22 mouse cellular contexts compared by ENCODE assay signal in the genomic region with DNA sequence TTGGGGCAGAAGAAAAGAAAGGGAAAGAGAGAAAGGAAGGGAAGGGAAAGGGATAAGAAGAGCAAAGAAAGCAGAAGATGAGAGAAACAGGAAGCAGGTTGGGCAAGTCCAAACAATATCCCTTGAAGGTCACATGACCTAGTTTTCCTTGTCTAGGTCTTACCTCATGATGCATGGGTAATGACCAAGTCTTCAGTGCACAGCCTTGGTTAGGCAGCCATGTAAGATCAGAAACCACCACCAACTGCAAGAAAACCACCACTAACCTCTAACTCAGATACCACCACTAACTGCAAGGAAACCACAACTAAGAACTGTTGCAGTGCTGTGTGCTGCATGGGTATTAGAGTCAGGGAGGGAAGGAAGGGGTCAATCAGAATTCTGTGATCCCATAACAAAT.
"Had no signal": no experiment of that assay in that cellular context is flagged by ENCODE, and none has a peak within 500 bp of the region (broad histone marks: within the 10 kb centered on the region; RNA-seq: fewer than 3 reads in every experiment).

No protein-coding gene starts in this region.

- H3K27ac ChIP-seq: kidney, postnatal 0 days; limb, embryonic 10.5 days; limb, embryonic 13.5 days; liver, embryonic 12.5 days; liver, embryonic 15.5 days; lung, embryonic 15.5 days; midbrain, embryonic 10.5 days; midbrain, embryonic 13.5 days; stomach, postnatal 0 days had no signal

- H3K36me3 ChIP-seq: liver, embryonic 12.5 days; liver, embryonic 15.5 days; lung, embryonic 15.5 days had no signal

- ATAC-seq: liver, embryonic 12.5 days; midbrain, embryonic 13.5 days; midbrain, embryonic 16.5 days had no signal

- DNase-seq: kidney, adult 18-20 months; kidney, postnatal 25 days; liver; lung, adult 18-20 months; lung, postnatal 10 days; lung, postnatal 4 days; right cerebral cortex, adult 18-20 months; right cerebral cortex, postnatal 14 days; right cerebral cortex, postnatal 4 days; thymus, adult 18-20 months; thymus, postnatal 36 days had no signal

- H3K4me1 ChIP-seq: limb, embryonic 13.5 days; lung, embryonic 15.5 days; megakaryocyte, embryonic 14.5 days; midbrain, embryonic 10.5 days had no signal

- H3K27me3 ChIP-seq: limb, embryonic 13.5 days; liver, embryonic 12.5 days; liver, embryonic 15.5 days; lung, embryonic 15.5 days; megakaryocyte, embryonic 14.5 days; midbrain, embryonic 13.5 days had no signal

- H3K4me3 ChIP-seq: limb, embryonic 10.5 days; limb, embryonic 13.5 days; liver, embryonic 12.5 days; liver, embryonic 15.5 days; lung, embryonic 15.5 days; megakaryocyte, embryonic 14.5 days; midbrain, embryonic 10.5 days; midbrain, embryonic 13.5 days had no signal
